Mouse (Mus musculus) G1E (cell line): Measurements from ENCODE around the gene Rab7.

Experiments used
- CTCF ChIP-seq: IDR thresholded peaks from 2 replicates; pipeline ENCODE4 v1.5.1; 2012; ENCODE audit warnings: low read depth, low read length, inconsistent platforms, mixed read lengths
- GATA1 ChIP-seq: IDR thresholded peaks from 2 replicates; pipeline ENCODE4 v1.6.1; 2012; ENCODE audit warnings: borderline replicate concordance, low read length, inconsistent platforms, mixed read lengths
- POLR2AphosphoS5 ChIP-seq: IDR thresholded peaks from 2 replicates; pipeline ENCODE4 v1.6.1; 2012; ENCODE audit warnings: low read depth, low read length, inconsistent platforms; ENCODE audit not compliant: insufficient replicate concordance
- TAL1 ChIP-seq: conservative IDR thresholded peaks from 2 replicates; pipeline ENCODE4 v1.6.1; 2012; ENCODE audit warnings: low read depth, low read length, inconsistent platforms, mixed read lengths

DNA sequence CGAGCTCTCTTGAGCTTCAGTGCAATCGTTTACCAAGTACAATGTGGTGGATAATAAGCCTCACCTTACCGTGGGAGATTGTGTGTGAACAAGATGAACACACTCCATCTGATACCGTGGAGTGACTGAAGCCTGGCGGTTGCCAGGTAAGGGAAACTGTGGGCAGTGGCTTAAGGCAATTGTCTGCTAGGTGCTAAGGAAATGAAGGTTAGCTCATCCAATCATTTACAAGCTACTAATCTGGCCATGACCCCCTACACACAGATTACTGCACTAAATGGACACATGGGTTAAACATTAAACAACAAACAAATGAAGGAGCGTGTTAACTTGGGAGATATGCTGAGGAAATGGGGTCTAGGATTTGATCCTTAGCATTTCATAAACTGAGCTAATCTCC lies 3.9 kb upstream of the Rab7 start:
- TF ChIP-seq CTCF = no peak
- TF ChIP-seq TAL1 = no peak
- no peak for TF ChIP-seq POLR2AphosphoS5
- no peak for TF ChIP-seq GATA1
